Mouse (Mus musculus) liver, embryonic 14.5 days (tissue): ENCODE measurements around the gene Hoxb2. TPM values are rescaled to one million over a fixed set of nuclear protein-coding genes. Genes with fewer than 3 reads are reported as not detected.

Experiments
- ATAC-seq: fragments of 200-750 bp; cut with Nextera tagmentation; 2 replicates; pipeline ENCODE4 v1.8.0; 2017; ENCODE audit warnings: moderate number of reproducible peaks, mild to moderate bottlenecking, moderate library complexity; ENCODE audit not compliant: insufficient read depth
- DNase-seq, 3 experiments: peaks; one replicate each; pipeline ENCODE4 v3.0.0-alpha.2; 2012 to 2013; ENCODE audit warnings: low read depth in 3 of 3, low spot score in 3 of 3
- H3K27ac ChIP-seq: fragments of 300-500 bp; sonication (generic); 2 replicates; pipeline ENCODE4 v1.5.1; 2014; ENCODE audit warnings: moderate library complexity, mild to moderate bottlenecking, control low read depth, inconsistent platforms
- H3K27me3 ChIP-seq: fragments of 300-500 bp; sonication (generic); 2 replicates; pipeline ENCODE4 v1.6.1; 2014; ENCODE audit warnings: mild to moderate bottlenecking, low read length, moderate library complexity; ENCODE audit not compliant: control insufficient read depth, insufficient read depth
- H3K36me3 ChIP-seq: fragments of 300-500 bp; sonication (generic); replicated peaks from 2 replicates; pipeline ENCODE4 v1.6.1; 2014; ENCODE audit warnings: low read depth; ENCODE audit not compliant: control insufficient read depth, insufficient read depth
- H3K4me1 ChIP-seq, 2 experiments: fragments of 200-500 bp in 1 of 2; fragments of 300-500 bp in 1 of 2; sonication (generic) in 1 of 2; replicated peaks; 2 replicates each; pipeline ENCODE4 v1.6.1; 2012 to 2014; ENCODE audit warnings: antibody characterized with exemption in 1 of 2, inconsistent platforms in 1 of 2, low read length in 1 of 2; ENCODE audit not compliant: control insufficient read depth in 2 of 2, insufficient read depth in 2 of 2
- H3K4me2 ChIP-seq: fragments of 300-500 bp; sonication (generic); 2 replicates; pipeline ENCODE4 v1.6.1; 2014; ENCODE audit warnings: low read depth, mild to moderate bottlenecking, control low read depth, moderate library complexity
- H3K4me3 ChIP-seq, 2 experiments: fragments of 200-500 bp in 1 of 2; fragments of 300-500 bp in 1 of 2; sonication (generic) in 1 of 2; 2 replicates each; pipeline ENCODE4 v1.5.1; 2012 to 2014; ENCODE audit warnings: low read depth in 2 of 2, low read length in 2 of 2, mild to moderate bottlenecking in 2 of 2, control low read depth in 1 of 2, inconsistent platforms in 1 of 2, moderate library complexity in 1 of 2; ENCODE audit not compliant: insufficient read depth in 1 of 2
- H3K9ac ChIP-seq: fragments of 300-500 bp; sonication (generic); replicated peaks from 2 replicates; pipeline ENCODE4 v1.6.1; 2014; ENCODE audit warnings: mild to moderate bottlenecking, control low read depth, moderate library complexity
- H3K9me3 ChIP-seq: fragments of 300-500 bp; sonication (generic); 2 replicates; pipeline ENCODE4 v1.6.1; 2016; ENCODE audit warnings: low read length, mixed read lengths; ENCODE audit not compliant: control insufficient read depth
- CTCF ChIP-seq: IDR thresholded peaks from 2 replicates; pipeline ENCODE4 v1.5.1; 2016; ENCODE audit warnings: antibody characterized with exemption, low read depth, control low read depth
- EP300 ChIP-seq: IDR thresholded peaks from 2 replicates; pipeline ENCODE4 v1.6.1; 2016; ENCODE audit warnings: antibody characterized with exemption, low read depth
- WGBS: fragments of 180-500 bp; shearing (Covaris S2); extraction: QIAGEN DNeasy Blood & Tissue Kit; methylation state at CpG from one replicate; pipeline ENCODE4 v1.1.7; 2014; ENCODE audit not compliant: insufficient replicate concordance; 5-methylcytosine and 5-hydroxymethylcytosine counted together
- polyA plus RNA-seq, 2 experiments: library from polyadenylated mRNA; depleted of rRNA in 1 of 2; stranded (reverse) in 1 of 2; unstranded in 1 of 2; fragments of >200 nt; fragmentation: Nextera tagmentation in 1 of 2; extraction: Ambion mirVana in 1 of 2; gene quantifications; 2 replicates each; pipeline versions ENCODE4 v1.2.1 to v1.2.3; 2012 to 2014

Hoxb2 gene
- polyA plus RNA-seq, 2 experiments = 0.51 to 1.1 TPM

- peak overlapping the region; percentile 21 to 27 for H3K4me3 ChIP-seq
- ATAC-seq (no peak), DNase-seq (no peak)
- 3% methylated on average over 22 of the region's 22 CpGs for WGBS
- H3K9me3 ChIP-seq = no peaks in the 10 kb centered on the region
- no peak overlapping the region for H3K27ac ChIP-seq
- H3K27me3 ChIP-seq = peaks cover 77% of the 10 kb centered on the region
- H3K4me1 ChIP-seq = 0 out of 4 replicates have a peak, but pooled peaks cover 0 to 3% of the 10 kb centered on the region in 2 experiments
- H3K4me2 ChIP-seq = no peak overlapping the region
- no peaks in the 10 kb centered on the region for H3K36me3 ChIP-seq
- TF ChIP-seq CTCF (no peak), EP300 (no peak)
- H3K9ac ChIP-seq = no peak overlapping the region
These were observed 1.5 kb downstream of the Hoxb2 start for GRCm38 (mm10) chr11:96351831-96352230.

- Histone ChIP-seq H3K36me3 (no peaks in the 10 kb centered on the region), H3K4me2 (peak overlapping the region; percentile 31), H3K9me3 (no peaks in the 10 kb centered on the region), H3K27me3 (peaks cover 72% of the 10 kb centered on the region), H3K4me1 (0 out of 4 replicates have a peak, but pooled peaks cover 0 to 3% of the 10 kb centered on the region in 2 experiments), H3K4me3 (peak overlapping the region; percentile 21 to 32), H3K9ac (no peak overlapping the region), H3K27ac (no peak overlapping the region)
- no peak for TF ChIP-seq EP300
- no peak for TF ChIP-seq CTCF
- 1% methylated on average over 75 of the region's 75 CpGs for WGBS
- ATAC-seq = no peak
- no peak for DNase-seq
These were observed 2.6 kb downstream of the Hoxb2 start for GRCm38 (mm10) chr11:96352691-96353521.

- H3K9ac ChIP-seq = no peak overlapping the region
- WGBS = 5% methylated on average over 14 of the region's 14 CpGs
- no peak for DNase-seq
These were observed 3.2 kb downstream of the Hoxb2 start for GRCm38 (mm10) chr11:96353522-96353841.

GRCm38 (mm10) chr11:96353939-96354338 is 3.6 kb downstream of the Hoxb2 start:
- 22% methylated on average over 8 of the region's 8 CpGs for WGBS
- no peaks in the 10 kb centered on the region for H3K4me1 ChIP-seq
- no peak for TF ChIP-seq CTCF
- no peak for TF ChIP-seq EP300
- H3K4me2 ChIP-seq = peak overlapping the region; percentile 24; the same call in 1 of the 2 replicates
- H3K36me3 ChIP-seq = no peaks in the 10 kb centered on the region
- no peak overlapping the region for H3K27ac ChIP-seq
- H3K9me3 ChIP-seq = no peaks in the 10 kb centered on the region
- H3K9ac ChIP-seq = no peak overlapping the region
- ATAC-seq = no peak
- DNase-seq = no peak
- peaks cover 63% of the 10 kb centered on the region for H3K27me3 ChIP-seq
- peak overlapping the region in 1 of 2 experiments; percentile 14; a peak in 1 of 4 replicates for H3K4me3 ChIP-seq

More at GRCm38 (mm10) chr11:96353522-96353841, 3.2 kb downstream of the Hoxb2 start:
- Histone ChIP-seq H3K4me2 (peak overlapping the region; percentile 31), H3K4me3 (peak overlapping the region; percentile 21 to 32), H3K27me3 (peaks cover 67% of the 10 kb centered on the region), H3K4me1 (0 out of 4 replicates have a peak, but pooled peaks cover 0 to under 1% of the 10 kb centered on the region in 2 experiments), H3K36me3 (no peaks in the 10 kb centered on the region), H3K9me3 (no peaks in the 10 kb centered on the region), H3K27ac (no peak overlapping the region)
- TF ChIP-seq CTCF (no peak), EP300 (no peak)
- no peak for ATAC-seq

- no peak for DNase-seq
- 2% methylated on average over 25 of the region's 25 CpGs for WGBS
- TF ChIP-seq EP300 (no peak), CTCF (no peak)
These were observed 4.1 kb downstream of the Hoxb2 start for GRCm38 (mm10) chr11:96354376-96354775.

More at GRCm38 (mm10) chr11:96354376-96354775, 4.1 kb downstream of the Hoxb2 start:
- Histone ChIP-seq H3K27me3 (peaks cover 59% of the 10 kb centered on the region), H3K27ac (no peak overlapping the region), H3K9ac (no peak overlapping the region), H3K36me3 (no peaks in the 10 kb centered on the region), H3K4me1 (no peaks in the 10 kb centered on the region), H3K4me2 (peak overlapping the region; percentile 24; the same call in 1 of the 2 replicates), H3K4me3 (no peak overlapping the region), H3K9me3 (no peaks in the 10 kb centered on the region)
- no peak for ATAC-seq
